Mouse (Mus musculus): ENCODE results near the gene Eif4g1. TPM values are rescaled to one million over a fixed set of nuclear protein-coding genes. Genes with fewer than 3 reads are reported as not detected.

Eif4g1 gene
- polyA plus RNA-seq, 1 experiment from 2014 or later, result 213 TPM

GRCm38 (mm10) chr16:20629731-20630634, 38.1 kb upstream of the Eif4g1 start, which contains the start of gene Ece2:
TSS of gene Ece2 (plus strand) at chr16:20629828.
- ATAC-seq (ENCODE audit: low FRiP score, low TSS enrichment), result peak; percentile 78
- Histone ChIP-seq H3K27ac (ENCODE audit: low read depth, low read length) (no peak within 1 kb of the TSS), H3K9me3 (ENCODE audit: control insufficient read depth, low read length) (no peaks in the 10 kb centered on the region), H3K4me3 (ENCODE audit: low read length) (peak within 1 kb of the TSS; percentile 59), H3K4me1 (ENCODE audit: control insufficient read depth, insufficient read depth, low read length) (0 out of 2 replicates have a peak, but pooled peaks cover 4% of the 10 kb centered on the region), H3K4me2 (replicated peaks; ENCODE audit: low read depth, low read length) (peak within 1 kb of the TSS; percentile 95), H3K9ac (ENCODE audit: low read depth, low read length) (peak within 1 kb of the TSS; percentile 72), H3K36me3 (ENCODE audit: control insufficient read depth, insufficient read depth, low read length) (no peaks in the 10 kb centered on the region), H3K27me3 (ENCODE audit: control insufficient read depth, insufficient read depth, low read length) (peaks cover 13% of the 10 kb centered on the region)
- WGBS, result 8% methylated on average over 54 of the region's 54 CpGs

GRCm38 (mm10) chr16:20637410-20637809, 30.7 kb upstream of the Eif4g1 start:
- no peaks in the 10 kb centered on the region for H3K27me3 ChIP-seq (ENCODE audit: control insufficient read depth, insufficient read depth, low read length)
- H3K9me3 ChIP-seq (ENCODE audit: control insufficient read depth, low read length), result no peaks in the 10 kb centered on the region
- no peak overlapping the region for H3K27ac ChIP-seq (ENCODE audit: low read depth, low read length)
- ATAC-seq (ENCODE audit: low FRiP score, low TSS enrichment), result no peak
- H3K4me3 ChIP-seq (ENCODE audit: low read length), result no peak overlapping the region
- H3K9ac ChIP-seq (ENCODE audit: low read depth, low read length), result no peak overlapping the region
- H3K36me3 ChIP-seq (ENCODE audit: control insufficient read depth, insufficient read depth, low read length), result no peaks in the 10 kb centered on the region
- no peaks in the 10 kb centered on the region for H3K4me1 ChIP-seq (ENCODE audit: control insufficient read depth, insufficient read depth, low read length)
- no peak overlapping the region for H3K4me2 ChIP-seq (replicated peaks; ENCODE audit: low read depth, low read length)
- 80% methylated on average over 8 of the region's 8 CpGs for WGBS

- Histone ChIP-seq H3K27me3 (ENCODE audit: control insufficient read depth, insufficient read depth, low read length) (no peaks in the 10 kb centered on the region), H3K4me1 (ENCODE audit: control insufficient read depth, insufficient read depth, low read length) (no peaks in the 10 kb centered on the region), H3K4me2 (replicated peaks; ENCODE audit: low read depth, low read length) (no peak overlapping the region), H3K27ac (ENCODE audit: low read depth, low read length) (no peak overlapping the region), H3K9ac (ENCODE audit: low read depth, low read length) (no peak overlapping the region), H3K36me3 (ENCODE audit: control insufficient read depth, insufficient read depth, low read length) (no peaks in the 10 kb centered on the region), H3K9me3 (ENCODE audit: control insufficient read depth, low read length) (no peaks in the 10 kb centered on the region), H3K4me3 (ENCODE audit: low read length) (no peak overlapping the region)
- no peak for ATAC-seq (ENCODE audit: low FRiP score, low TSS enrichment)
- 89% methylated on average over 8 of the region's 8 CpGs for WGBS
Measured at GRCm38 (mm10) chr16:20638367-20638766, 29.7 kb upstream of the Eif4g1 start.

GRCm38 (mm10) chr16:20642161-20642560, 26.0 kb upstream of the Eif4g1 start:
- Histone ChIP-seq H3K4me1 (ENCODE audit: control insufficient read depth, insufficient read depth, low read length) (no peaks in the 10 kb centered on the region), H3K4me3 (ENCODE audit: low read length) (no peak overlapping the region), H3K4me2 (replicated peaks; ENCODE audit: low read depth, low read length) (no peak overlapping the region), H3K9ac (ENCODE audit: low read depth, low read length) (no peak overlapping the region), H3K27ac (ENCODE audit: low read depth, low read length) (no peak overlapping the region), H3K27me3 (ENCODE audit: control insufficient read depth, insufficient read depth, low read length) (no peaks in the 10 kb centered on the region; the same call in 1 of the 2 replicates), H3K36me3 (ENCODE audit: control insufficient read depth, insufficient read depth, low read length) (no peaks in the 10 kb centered on the region), H3K9me3 (ENCODE audit: control insufficient read depth, low read length) (no peaks in the 10 kb centered on the region)
- peak; percentile 88 for ATAC-seq (ENCODE audit: low FRiP score, low TSS enrichment)
- 2% methylated on average over 8 of the region's 8 CpGs for WGBS

- 85% methylated on average over 7 of the region's 7 CpGs for WGBS
- Histone ChIP-seq H3K4me3 (ENCODE audit: low read length) (no peak overlapping the region), H3K4me1 (ENCODE audit: control insufficient read depth, insufficient read depth, low read length) (no peaks in the 10 kb centered on the region), H3K9ac (ENCODE audit: low read depth, low read length) (0 out of 2 replicates have a peak overlapping the region, but pooled peaks have one; percentile 23), H3K27ac (ENCODE audit: low read depth, low read length) (no peak overlapping the region), H3K27me3 (ENCODE audit: control insufficient read depth, insufficient read depth, low read length) (no peaks in the 10 kb centered on the region; the same call in 1 of the 2 replicates), H3K36me3 (ENCODE audit: control insufficient read depth, insufficient read depth, low read length) (no peaks in the 10 kb centered on the region), H3K9me3 (ENCODE audit: control insufficient read depth, low read length) (no peaks in the 10 kb centered on the region), H3K4me2 (replicated peaks; ENCODE audit: low read depth, low read length) (no peak overlapping the region)
- no peak for ATAC-seq (ENCODE audit: low FRiP score, low TSS enrichment)
Measured at GRCm38 (mm10) chr16:20643911-20644310, 24.2 kb upstream of the Eif4g1 start.

GRCm38 (mm10) chr16:20651076-20651946, 16.8 kb upstream of the Eif4g1 start, which contains the start of gene Psmd2:
TSS of gene Psmd2 (plus strand) at chr16:20651652.
- Histone ChIP-seq H3K27me3 (ENCODE audit: control insufficient read depth, insufficient read depth, low read length) (no peaks in the 10 kb centered on the region), H3K9me3 (ENCODE audit: control insufficient read depth, low read length) (no peaks in the 10 kb centered on the region), H3K27ac (ENCODE audit: low read depth, low read length) (peak within 1 kb of the TSS; percentile 48; the same call in 1 of the 2 replicates), H3K9ac (ENCODE audit: low read depth, low read length) (peak within 1 kb of the TSS; percentile 92), H3K36me3 (ENCODE audit: control insufficient read depth, insufficient read depth, low read length) (peaks cover 21% of the 10 kb centered on the region), H3K4me2 (replicated peaks; ENCODE audit: low read depth, low read length) (peak within 1 kb of the TSS; percentile 94), H3K4me1 (ENCODE audit: control insufficient read depth, insufficient read depth, low read length) (peaks cover 10% of the 10 kb centered on the region; the same call in 1 of the 2 replicates), H3K4me3 (ENCODE audit: low read length) (peak within 1 kb of the TSS; percentile 93)
- ATAC-seq (ENCODE audit: low FRiP score, low TSS enrichment), result peak; percentile 97
- WGBS, result 2% methylated on average over 46 of the region's 46 CpGs

GRCm38 (mm10) chr16:20651947-20652310, 16.2 kb upstream of the Eif4g1 start:
- Histone ChIP-seq H3K9me3 (ENCODE audit: control insufficient read depth, low read length) (no peaks in the 10 kb centered on the region), H3K4me3 (ENCODE audit: low read length) (peak overlapping the region; percentile 93), H3K4me1 (ENCODE audit: control insufficient read depth, insufficient read depth, low read length) (peaks cover 10% of the 10 kb centered on the region; the same call in 1 of the 2 replicates), H3K36me3 (ENCODE audit: control insufficient read depth, insufficient read depth, low read length) (peaks cover 27% of the 10 kb centered on the region), H3K9ac (ENCODE audit: low read depth, low read length) (peak overlapping the region; percentile 92), H3K4me2 (replicated peaks; ENCODE audit: low read depth, low read length) (peak overlapping the region; percentile 94), H3K27me3 (ENCODE audit: control insufficient read depth, insufficient read depth, low read length) (no peaks in the 10 kb centered on the region), H3K27ac (ENCODE audit: low read depth, low read length) (no peak overlapping the region)
- WGBS, result 8% methylated on average over 12 of the region's 12 CpGs
- ATAC-seq (ENCODE audit: low FRiP score, low TSS enrichment), result no peak

- Histone ChIP-seq H3K9me3 (ENCODE audit: control insufficient read depth, low read length) (no peaks in the 10 kb centered on the region), H3K9ac (ENCODE audit: low read depth, low read length) (no peak overlapping the region), H3K4me3 (ENCODE audit: low read length) (no peak overlapping the region), H3K27me3 (ENCODE audit: control insufficient read depth, insufficient read depth, low read length) (no peaks in the 10 kb centered on the region), H3K4me1 (ENCODE audit: control insufficient read depth, insufficient read depth, low read length) (peaks cover 10% of the 10 kb centered on the region; the same call in 1 of the 2 replicates), H3K4me2 (replicated peaks; ENCODE audit: low read depth, low read length) (no peak overlapping the region), H3K36me3 (ENCODE audit: control insufficient read depth, insufficient read depth, low read length) (peaks cover 41% of the 10 kb centered on the region), H3K27ac (ENCODE audit: low read depth, low read length) (no peak overlapping the region)
- no peak for ATAC-seq (ENCODE audit: low FRiP score, low TSS enrichment)
- 67% methylated on average over 2 of the region's 2 CpGs for WGBS
Measured at GRCm38 (mm10) chr16:20653315-20653714, 14.8 kb upstream of the Eif4g1 start.
